Mouse (Mus musculus) hindbrain, embryonic 11.5 days (tissue): Measurements from ENCODE around the gene Hoxb9. TPM values are rescaled to one million over a fixed set of nuclear protein-coding genes. Genes with fewer than 3 reads are reported as not detected.

Experiments
- ATAC-seq: fragments of 200-750 bp; cut with Nextera tagmentation; 2 replicates; pipeline ENCODE4 v1.8.0; 2017; ENCODE audit warnings: mild to moderate bottlenecking, moderate TSS enrichment, moderate library complexity; ENCODE audit not compliant: low FRiP score
- DNase-seq: peaks from one replicate; pipeline ENCODE4 v3.0.0-alpha.2; 2015; ENCODE audit warnings: low spot score
- H3K27ac ChIP-seq: fragments of 300-500 bp; sonication (generic); 2 replicates; pipeline ENCODE4 v1.5.1; 2014; ENCODE audit warnings: mild to moderate bottlenecking, low read depth, low read length
- H3K27me3 ChIP-seq: fragments of 300-500 bp; sonication (generic); 2 replicates; pipeline ENCODE4 v1.6.1; 2014; ENCODE audit warnings: mild to moderate bottlenecking, low read length, moderate library complexity, mixed read lengths; ENCODE audit not compliant: control insufficient read depth, insufficient read depth
- H3K36me3 ChIP-seq: fragments of 300-500 bp; sonication (generic); 2 replicates; pipeline ENCODE4 v1.6.1; 2014; ENCODE audit warnings: mild to moderate bottlenecking, low read length, moderate library complexity, mixed read lengths; ENCODE audit not compliant: control insufficient read depth, insufficient read depth
- H3K4me1 ChIP-seq: fragments of 300-500 bp; sonication (generic); replicated peaks from 2 replicates; pipeline ENCODE4 v1.6.1; 2014; ENCODE audit warnings: low read length, mixed read lengths; ENCODE audit not compliant: control insufficient read depth, insufficient read depth
- H3K4me2 ChIP-seq: fragments of 300-500 bp; sonication (generic); replicated peaks from 2 replicates; pipeline ENCODE4 v1.6.1; 2014; ENCODE audit warnings: mild to moderate bottlenecking, low read depth, low read length
- H3K4me3 ChIP-seq: fragments of 300-500 bp; sonication (generic); 2 replicates; pipeline ENCODE4 v1.5.1; 2014; ENCODE audit warnings: low read depth, low read length
- H3K9ac ChIP-seq: fragments of 300-500 bp; sonication (generic); 2 replicates; pipeline ENCODE4 v1.6.1; 2014; ENCODE audit warnings: low read depth, low read length
- H3K9me3 ChIP-seq: fragments of 300-500 bp; sonication (generic); 2 replicates; pipeline ENCODE4 v1.6.1; 2016; ENCODE audit warnings: low read length; ENCODE audit not compliant: control insufficient read depth
- whole genome bisulfite sequencing: fragments of 180-500 bp; shearing (Covaris S2); extraction: QIAGEN DNeasy Blood & Tissue Kit; methylation state at CpG from one replicate; pipeline ENCODE4 v1.1.7; 2014; 5-methylcytosine and 5-hydroxymethylcytosine counted together
- polyA plus RNA-seq: library from polyadenylated mRNA; unstranded; fragments of >200 nt; fragmentation: Nextera tagmentation; extraction: Ambion mirVana; gene quantifications from 2 replicates; pipeline ENCODE4 v1.2.1, GENCODE M21; 2014

Hoxb9 gene
- polyA plus RNA-seq, 1 experiment from 2014 or later, result 0.80 TPM

- ATAC-seq (no peak), DNase-seq (no peak)
- H3K4me1 ChIP-seq, result no peaks in the 10 kb centered on the region; the same call in 1 of the 2 replicates
- H3K9ac ChIP-seq, result no peak overlapping the region
- H3K4me3 ChIP-seq, result no peak overlapping the region
- no peaks in the 10 kb centered on the region for H3K36me3 ChIP-seq
- H3K27me3 ChIP-seq, result peaks cover 89% of the 10 kb centered on the region
- WGBS, result 8% methylated on average over 8 of the region's 8 CpGs
- H3K4me2 ChIP-seq, result no peak overlapping the region
- no peaks in the 10 kb centered on the region for H3K9me3 ChIP-seq
- H3K27ac ChIP-seq, result no peak overlapping the region
Observed at GRCm38 (mm10) chr11:96280399-96281378, 9.4 kb downstream of the Hoxb9 start.

- H3K4me2 ChIP-seq, result no peak overlapping the region
- no peak overlapping the region for H3K27ac ChIP-seq
- no peak overlapping the region for H3K9ac ChIP-seq
Observed at GRCm38 (mm10) chr11:96281396-96281795, 10.1 kb downstream of the Hoxb9 start.

GRCm38 (mm10) chr11:96281855-96282570, 10.8 kb downstream of the Hoxb9 start, which contains the start of gene Hoxb8:
TSS of gene Hoxb8 (plus strand) at chr11:96281905.
- peak within 1 kb of the TSS; percentile 76; the same call in 1 of the 2 replicates for H3K27ac ChIP-seq
- ATAC-seq, result no peak
- no peaks in the 10 kb centered on the region for H3K36me3 ChIP-seq
- H3K9ac ChIP-seq, result no peak within 1 kb of the TSS; the same call in 1 of the 2 replicates
- WGBS, result 2% methylated on average over 27 of the region's 27 CpGs
- DNase-seq, result no peak
- peaks cover 88% of the 10 kb centered on the region for H3K27me3 ChIP-seq
- H3K4me3 ChIP-seq, result peak within 1 kb of the TSS; percentile 37
- no peaks in the 10 kb centered on the region; the same call in 1 of the 2 replicates for H3K4me1 ChIP-seq
- H3K9me3 ChIP-seq, result no peaks in the 10 kb centered on the region
- H3K4me2 ChIP-seq, result no peak within 1 kb of the TSS

More at GRCm38 (mm10) chr11:96281396-96281795, 10.1 kb downstream of the Hoxb9 start:
- WGBS, result 4% methylated on average over 18 of the region's 18 CpGs
- Histone ChIP-seq H3K4me3 (no peak overlapping the region), H3K27me3 (peaks cover 88% of the 10 kb centered on the region), H3K4me1 (no peaks in the 10 kb centered on the region; the same call in 1 of the 2 replicates), H3K36me3 (no peaks in the 10 kb centered on the region), H3K9me3 (no peaks in the 10 kb centered on the region)
- ATAC-seq, result no peak
- DNase-seq, result no peak

GRCm38 (mm10) chr11:96282795-96283430, 11.7 kb downstream of the Hoxb9 start:
- DNase-seq (no peak), ATAC-seq (peak; percentile 20; the same call in 1 of the 2 replicates)
- Histone ChIP-seq H3K4me1 (no peaks in the 10 kb centered on the region; the same call in none of the 2 replicates), H3K27me3 (peaks cover 88% of the 10 kb centered on the region), H3K4me3 (peak overlapping the region; percentile 37), H3K36me3 (no peaks in the 10 kb centered on the region), H3K9me3 (no peaks in the 10 kb centered on the region), H3K27ac (peak overlapping the region; percentile 76), H3K9ac (peak overlapping the region; percentile 39), H3K4me2 (peak overlapping the region; percentile 18; the same call in 1 of the 2 replicates)
- under 1% methylated on average over 49 of the region's 49 CpGs for WGBS

- DNase-seq, result no peak
- H3K27ac ChIP-seq, result peak overlapping the region; percentile 76
- H3K4me2 ChIP-seq, result peak overlapping the region; percentile 39
- peaks cover 88% of the 10 kb centered on the region for H3K27me3 ChIP-seq
- H3K9me3 ChIP-seq, result no peaks in the 10 kb centered on the region
- H3K36me3 ChIP-seq, result no peaks in the 10 kb centered on the region
- peak overlapping the region; percentile 65 for H3K9ac ChIP-seq
- peak overlapping the region; percentile 37 for H3K4me3 ChIP-seq
- no peak for ATAC-seq
- H3K4me1 ChIP-seq, result no peaks in the 10 kb centered on the region; the same call in none of the 2 replicates
- WGBS, result under 1% methylated on average over 35 of the region's 49 CpGs
Observed at GRCm38 (mm10) chr11:96284041-96284749, 12.9 kb downstream of the Hoxb9 start.

GRCm38 (mm10) chr11:96284774-96285734, 13.8 kb downstream of the Hoxb9 start:
- Histone ChIP-seq H3K4me3 (peak overlapping the region; percentile 37), H3K4me2 (peak overlapping the region; percentile 39), H3K9me3 (no peaks in the 10 kb centered on the region), H3K36me3 (no peaks in the 10 kb centered on the region), H3K9ac (peak overlapping the region; percentile 65), H3K4me1 (no peaks in the 10 kb centered on the region; the same call in none of the 2 replicates), H3K27ac (peak overlapping the region; percentile 76; the same call in 1 of the 2 replicates), H3K27me3 (peaks cover 87% of the 10 kb centered on the region)
- peak; percentile 71 for ATAC-seq
- no peak for DNase-seq
- 1% methylated on average over 27 of the region's 37 CpGs for WGBS
